Mouse (Mus musculus) lung, adult 18-20 months (tissue): ENCODE data around the gene Nkiras2.
A peak's percentile ranks its signal among the peaks of the same experiment; 100 is the strongest.
"Not testable (repeated sequence)": the region's sequence is repeated elsewhere in the genome, so short reads cannot be mapped to it uniquely, and the experiment has no call there.

Source experiments
- DNase-seq, 2 experiments: peaks; one replicate each; pipeline ENCODE4 v3.0.0; 2022; ENCODE audit warnings: mixed read lengths in 2 of 2

Gene Nkiras2

DNA sequence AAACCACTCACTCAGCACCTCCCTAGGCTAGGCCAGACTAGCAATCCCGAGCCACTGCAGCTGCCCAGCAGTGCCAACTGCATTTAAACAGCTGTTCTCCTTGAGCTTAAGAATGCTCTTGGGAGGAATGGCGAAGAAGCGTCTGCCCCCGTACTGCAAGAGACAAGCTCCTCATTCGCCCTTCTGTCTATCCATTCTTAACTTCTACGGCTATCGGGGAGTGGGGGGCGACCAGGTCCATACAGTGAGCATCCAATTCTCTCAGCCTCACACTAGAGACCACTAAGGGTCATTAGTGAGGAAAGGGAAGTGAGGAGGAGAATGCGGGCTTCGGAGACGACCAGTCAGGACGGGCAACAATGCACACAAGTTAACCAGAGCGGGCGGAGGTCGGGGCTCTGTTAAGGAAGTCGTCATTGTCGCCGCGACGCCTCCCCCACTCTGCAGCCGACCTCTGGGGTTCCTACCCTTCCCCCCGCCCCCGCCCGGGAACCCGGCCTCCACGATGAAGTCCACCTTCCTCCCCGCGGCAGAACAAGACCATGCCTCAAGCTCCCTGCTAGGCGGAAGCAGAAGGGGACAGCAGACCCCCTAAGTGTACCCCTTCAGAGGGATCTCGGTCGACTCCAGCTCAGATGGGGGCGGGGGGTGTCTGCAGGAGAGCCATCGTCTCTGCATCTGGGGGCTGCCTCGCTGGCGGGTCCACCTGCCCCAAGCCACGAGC is at the start of gene Nkiras2:
Gene Nkiras2 (plus strand): TSS at position 484 of the 724 bp plus-strand sequence.
- peak; percentile 63 to 73 for DNase-seq

DNA sequence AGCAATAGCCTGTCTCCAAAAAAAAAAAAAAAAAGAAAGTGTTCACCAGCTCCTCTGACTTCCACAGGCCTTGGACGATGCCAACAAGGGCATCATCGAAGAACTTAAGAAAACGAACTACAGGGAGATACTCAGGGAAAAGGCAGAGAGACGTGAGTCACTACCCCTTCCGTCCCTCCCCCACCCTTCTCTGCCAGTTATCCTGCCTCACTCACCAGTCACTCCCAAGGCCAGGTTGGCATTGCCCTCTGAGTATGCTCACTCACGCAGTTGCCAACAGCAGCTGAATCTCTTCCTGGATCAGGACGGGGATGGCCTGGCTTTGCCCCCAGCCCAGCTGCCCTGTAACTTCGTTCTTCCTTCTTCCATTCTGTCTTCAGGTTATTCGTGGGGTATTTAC is 49.3 kb upstream of the Nkiras2 start:
- no peak for DNase-seq

DNA sequence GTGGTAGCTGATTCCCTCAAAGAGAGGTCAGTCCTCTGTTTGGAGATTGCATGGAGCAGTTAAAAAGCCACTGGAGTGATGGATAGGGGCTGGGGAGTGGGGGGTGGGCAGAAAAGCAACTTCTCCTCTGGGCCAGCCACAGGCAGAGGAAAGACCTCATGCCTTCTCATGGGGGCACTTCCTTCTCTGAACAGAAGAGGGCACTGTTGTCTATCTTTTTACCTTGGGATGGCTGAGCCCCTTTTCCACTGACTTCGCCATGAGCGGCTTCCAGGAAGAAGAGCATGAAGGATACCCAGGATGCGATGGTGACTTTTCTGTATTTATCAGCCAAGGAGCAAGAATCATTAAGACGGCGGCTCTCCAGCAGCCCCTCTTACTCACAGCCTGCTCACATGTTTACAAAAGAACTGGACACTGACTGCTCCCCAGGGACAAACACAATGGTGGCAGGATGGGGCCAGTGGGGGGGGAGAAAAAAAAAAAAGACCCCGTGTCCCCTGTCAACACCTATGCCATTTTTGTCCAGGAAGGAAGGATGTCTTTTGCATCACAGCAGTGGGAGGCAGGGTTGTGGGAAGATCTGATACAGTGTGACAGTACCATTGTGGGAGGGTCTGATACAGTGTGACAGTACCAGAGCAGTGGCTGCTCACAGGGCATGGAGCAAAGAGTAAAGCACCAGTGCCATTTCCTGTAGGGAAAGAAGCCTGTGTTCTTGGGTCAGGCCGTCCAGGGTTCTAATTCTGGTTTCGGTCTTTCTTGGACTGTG is 48.4 kb upstream of the Nkiras2 start:
- DNase-seq: peak; percentile 59 to 77

DNA sequence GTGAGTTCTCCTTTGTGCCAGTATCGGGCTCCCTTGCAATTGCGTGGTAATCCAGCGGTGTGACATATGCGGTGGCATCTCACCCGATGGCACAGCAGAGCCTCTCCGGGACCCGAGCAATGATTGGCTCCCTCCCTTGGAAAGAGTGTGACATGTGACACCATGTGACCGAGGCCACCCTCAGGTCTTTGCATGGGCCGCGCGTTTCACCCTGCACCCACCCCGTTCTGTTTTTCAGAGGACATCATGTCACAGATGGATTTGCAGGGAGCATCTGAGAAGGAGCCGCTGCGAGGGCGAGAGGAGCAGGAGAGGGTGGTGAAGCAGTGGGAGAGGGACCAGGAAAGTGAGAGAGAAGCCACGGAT is 47.9 kb upstream of the Nkiras2 start:
- no peak for DNase-seq

DNA sequence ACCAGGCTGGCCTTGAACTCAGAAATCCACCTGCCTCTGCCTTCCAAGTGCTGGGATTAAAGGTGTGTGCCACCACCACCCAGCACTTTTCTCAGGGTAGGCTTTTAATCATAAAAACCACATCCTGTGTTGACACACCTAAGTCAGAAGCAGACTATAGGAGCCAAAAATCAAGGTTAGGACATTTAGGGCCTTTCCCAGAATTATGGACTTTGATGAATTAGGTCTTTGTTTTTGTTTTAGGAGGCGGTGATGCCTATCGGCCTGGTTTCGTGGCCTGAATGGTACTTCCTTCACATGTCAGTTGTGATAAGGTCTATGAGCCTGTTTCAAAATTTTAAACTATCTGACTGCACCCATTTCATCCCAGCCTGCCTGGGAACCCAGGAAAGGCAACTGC is 44.9 kb upstream of the Nkiras2 start:
- DNase-seq: no peak

DNA sequence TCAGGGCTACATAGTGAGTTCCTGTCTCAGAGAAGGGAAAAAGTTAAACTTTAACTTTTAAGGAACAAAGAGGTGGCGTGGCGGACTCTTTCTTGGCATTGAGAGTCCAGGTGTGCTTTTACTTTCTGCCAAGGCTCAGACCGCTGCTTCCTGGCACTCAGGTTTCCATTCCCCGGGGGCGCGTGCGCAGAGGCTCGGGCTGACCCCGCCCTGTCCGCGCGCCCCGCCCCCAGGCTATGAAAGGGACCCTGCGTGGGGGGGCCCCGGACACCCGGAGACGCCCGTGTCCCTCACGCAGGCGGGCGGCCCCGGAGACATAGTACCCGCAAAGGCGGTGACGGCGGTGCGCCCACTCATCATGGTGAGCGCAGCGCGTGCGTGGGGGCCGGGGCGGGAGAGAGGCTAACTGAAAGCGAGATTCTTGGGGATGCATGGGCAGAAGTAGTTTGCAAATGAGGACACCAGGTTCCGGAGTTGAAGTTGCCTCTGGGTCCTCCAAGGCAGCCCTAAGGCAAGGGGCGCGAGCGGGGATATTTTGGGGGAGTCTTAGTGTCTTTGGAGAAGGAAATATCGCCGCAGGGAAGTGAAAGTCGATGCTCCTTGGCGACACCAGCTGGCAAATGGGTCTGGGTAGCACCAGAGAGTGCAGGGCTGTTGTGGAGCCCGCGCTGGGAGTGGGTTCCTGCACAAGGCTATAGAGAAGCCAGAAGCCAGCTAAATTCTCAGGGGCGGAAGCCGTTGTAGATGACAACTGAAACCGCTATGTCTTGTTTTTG is 44.1 kb upstream of the Nkiras2 start, which contains the start of gene Cnp:
Gene Cnp (plus strand): TSS at position 197 of the 776 bp plus-strand sequence.
- peak; percentile 83 to 86 for DNase-seq

DNA sequence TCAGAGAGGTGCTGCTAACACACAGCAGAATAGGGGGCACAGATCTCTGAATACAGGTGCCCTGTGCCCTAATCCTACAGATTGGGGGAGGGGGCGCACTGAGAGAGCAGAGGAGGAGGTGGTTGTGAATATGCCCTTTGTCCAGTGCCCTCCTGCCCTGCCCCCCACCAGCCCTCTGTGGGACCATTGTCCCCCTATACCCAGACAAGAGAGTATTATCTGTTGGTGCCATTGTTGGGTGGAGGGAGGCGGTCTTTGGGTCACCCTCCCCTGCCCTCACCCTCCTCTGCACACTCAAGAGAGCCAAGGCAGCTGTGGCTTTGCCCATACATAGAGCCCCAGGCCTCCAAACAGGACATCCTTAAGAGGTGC is 43.6 kb upstream of the Nkiras2 start:
- no peak for DNase-seq

DNA sequence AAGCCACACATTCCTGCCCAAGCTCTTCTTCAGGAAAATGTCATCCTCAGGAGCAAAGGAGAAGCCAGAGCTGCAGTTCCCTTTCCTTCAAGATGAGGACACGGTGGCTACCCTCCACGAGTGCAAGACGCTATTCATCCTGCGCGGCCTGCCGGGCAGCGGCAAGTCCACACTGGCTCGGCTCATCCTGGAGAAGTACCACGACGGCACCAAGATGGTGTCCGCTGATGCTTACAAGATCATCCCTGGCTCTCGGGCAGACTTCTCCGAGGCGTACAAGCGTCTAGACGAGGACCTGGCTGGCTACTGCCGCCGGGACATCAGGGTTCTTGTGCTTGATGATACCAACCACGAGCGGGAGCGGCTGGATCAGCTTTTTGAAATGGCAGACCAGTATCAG is 42.8 kb upstream of the Nkiras2 start:
- DNase-seq: no peak

DNA sequence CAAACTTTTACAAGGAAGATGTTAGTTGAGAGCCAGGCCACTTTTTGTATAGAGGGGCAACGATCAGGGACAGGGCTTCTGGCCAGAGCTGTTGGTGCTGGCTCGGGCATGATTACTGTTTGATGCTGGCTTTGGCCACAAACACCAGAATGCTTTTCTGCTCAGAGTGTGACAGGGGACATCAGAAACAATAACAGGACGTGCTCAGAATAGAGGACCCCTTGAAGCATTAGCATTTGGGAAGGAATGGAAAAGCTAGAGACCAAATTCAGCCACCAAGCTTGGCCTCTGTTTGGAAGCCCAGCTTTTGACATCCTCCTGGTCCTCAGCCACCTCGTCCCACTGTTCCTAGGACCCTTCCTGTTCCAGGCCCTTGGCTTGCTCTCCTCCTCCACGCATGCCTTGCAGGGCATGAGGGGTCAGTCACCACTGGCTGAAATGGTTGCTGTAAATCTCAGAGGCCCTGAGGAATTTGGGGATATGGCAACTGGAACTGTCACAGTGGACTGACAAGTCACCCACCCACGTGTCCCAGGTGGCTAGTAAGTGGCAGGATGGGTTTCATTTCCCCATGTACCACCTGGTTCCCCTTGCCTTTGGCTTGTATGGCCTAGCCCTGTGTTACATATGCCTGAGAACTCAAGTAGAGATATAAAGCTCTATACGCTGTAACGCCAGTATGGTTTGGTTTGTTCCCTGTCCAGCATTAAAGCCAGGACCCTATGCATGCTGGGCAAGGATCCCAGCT is 41.0 kb upstream of the Nkiras2 start:
- no peak for DNase-seq

DNA sequence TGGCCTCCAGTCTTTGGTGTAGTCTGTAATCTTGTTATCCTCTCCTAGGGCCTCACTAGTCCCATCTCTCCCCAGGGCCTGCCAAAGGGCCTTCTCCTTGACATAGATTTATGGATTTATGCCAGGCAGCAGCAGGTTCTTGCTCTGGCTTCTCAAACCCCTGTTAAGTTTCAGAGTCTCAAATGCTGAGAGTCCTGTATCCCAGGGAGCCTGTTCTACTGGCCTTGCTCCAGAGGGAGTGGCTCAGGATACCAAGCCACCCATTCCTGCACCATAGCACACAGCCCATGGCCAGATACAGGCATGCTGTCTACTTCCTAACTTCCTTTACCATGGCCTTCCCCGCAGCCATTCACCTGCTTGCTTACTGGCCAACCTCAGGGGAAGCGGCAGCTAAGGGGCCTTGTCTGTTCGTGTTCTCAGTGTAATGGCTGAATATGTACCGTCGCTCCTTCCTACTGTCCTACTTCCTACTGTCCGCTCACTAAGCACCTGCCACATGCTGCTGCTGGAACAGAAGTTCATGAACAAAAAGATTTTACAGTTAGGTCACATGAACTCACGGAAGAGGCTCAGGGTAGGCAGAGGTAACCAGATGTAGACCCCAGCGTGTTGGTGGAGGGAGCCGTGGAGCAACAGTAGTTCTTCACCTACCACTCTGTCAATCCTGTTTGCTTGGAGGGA is 39.8 kb upstream of the Nkiras2 start:
- no peak for DNase-seq

DNA sequence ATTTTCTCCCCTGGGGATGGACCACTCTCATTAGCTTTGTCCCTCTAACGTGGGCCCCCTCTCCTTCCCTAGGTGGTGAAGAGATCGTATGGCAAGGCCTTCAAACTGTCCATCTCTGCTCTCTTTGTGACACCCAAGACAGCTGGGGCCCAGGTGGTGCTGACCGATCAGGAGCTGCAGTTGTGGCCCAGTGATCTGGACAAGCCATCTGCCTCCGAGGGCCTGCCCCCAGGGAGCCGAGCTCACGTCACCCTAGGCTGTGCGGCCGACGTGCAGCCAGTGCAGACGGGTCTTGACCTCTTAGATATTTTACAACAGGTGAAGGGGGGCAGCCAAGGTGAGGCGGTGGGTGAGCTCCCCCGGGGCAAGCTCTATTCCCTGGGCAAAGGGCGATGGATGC is 38.8 kb upstream of the Nkiras2 start:
- DNase-seq: no peak

DNA sequence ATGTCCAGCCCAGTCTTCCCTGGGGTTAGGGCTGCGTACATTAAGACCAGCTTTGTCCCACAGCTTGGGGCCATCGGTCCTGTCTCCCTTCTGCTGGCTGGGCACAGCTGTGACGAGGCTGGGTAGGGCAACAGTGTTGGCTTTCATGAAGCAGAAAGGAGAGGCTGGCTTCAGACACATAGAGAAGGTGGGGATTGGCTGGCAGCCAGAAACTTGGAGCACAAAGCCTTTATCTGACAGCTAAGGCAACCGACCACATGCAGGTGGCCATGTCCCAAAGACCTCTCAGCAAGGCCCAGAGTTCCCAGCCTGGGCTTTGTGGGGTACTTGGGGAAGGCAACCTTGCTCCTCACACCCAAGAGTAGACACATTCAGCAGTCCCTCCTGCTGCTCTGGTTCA is 37.3 kb upstream of the Nkiras2 start:
- peak in 1 of 2 experiments; percentile 51 for DNase-seq

DNA sequence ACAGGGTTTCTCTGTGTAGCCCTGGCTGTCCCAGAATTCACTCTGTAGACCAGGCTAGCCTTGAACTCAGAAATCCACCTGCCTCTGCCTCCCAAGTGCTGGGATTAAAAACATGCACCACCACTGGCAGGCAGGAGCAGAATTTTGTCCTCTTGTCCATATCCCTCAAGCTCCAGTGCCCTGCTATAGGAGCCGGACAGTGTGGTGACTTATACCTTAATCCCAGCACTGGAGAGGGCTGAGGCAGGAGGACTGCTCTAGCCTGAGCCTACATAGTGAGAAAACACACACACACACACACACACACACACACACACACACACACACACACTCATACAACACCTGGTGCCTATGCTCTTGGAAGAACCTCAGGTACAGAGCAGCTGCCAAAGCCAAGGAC is 36.6 kb upstream of the Nkiras2 start:
- not testable (repeated sequence) for DNase-seq

DNA sequence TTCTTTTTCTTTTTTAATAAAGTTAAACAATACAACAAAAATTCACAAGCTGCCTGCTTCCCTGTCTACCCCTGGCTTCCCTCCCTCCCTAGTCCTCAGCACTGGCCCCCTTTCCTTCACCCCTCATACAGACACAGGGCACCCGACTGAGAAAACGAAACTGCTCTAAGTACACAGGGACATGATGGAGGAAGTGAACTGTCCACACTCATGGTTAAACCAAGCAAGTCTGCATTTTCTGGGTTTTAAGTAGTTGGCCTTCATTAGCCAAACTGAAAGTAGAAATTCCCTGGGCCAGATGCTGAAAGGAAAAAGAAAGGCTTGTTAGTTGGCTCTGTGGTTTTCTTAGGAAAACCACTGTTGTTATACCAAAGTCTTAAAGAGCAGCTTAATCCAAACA is 36.2 kb upstream of the Nkiras2 start:
- DNase-seq: no peak

DNA sequence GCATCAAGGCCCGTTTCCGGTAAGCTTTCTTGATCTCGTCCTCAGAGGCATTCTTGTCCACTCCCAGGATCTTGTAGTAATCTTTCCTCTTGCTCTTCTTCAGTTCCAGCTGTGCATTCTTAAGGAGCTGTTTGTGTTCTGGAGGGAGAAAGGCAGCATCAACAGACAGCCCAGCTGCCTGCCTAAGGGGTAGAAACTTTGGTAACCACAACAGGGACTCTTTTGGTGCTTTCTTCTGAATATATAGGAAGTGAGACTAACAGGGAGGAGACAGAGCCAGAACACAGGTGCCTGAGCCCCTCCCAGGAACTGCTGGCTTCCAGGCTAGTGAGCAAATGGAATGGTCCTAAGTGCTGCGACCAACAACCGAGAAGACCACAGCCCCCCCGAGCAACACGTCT is 34.5 kb upstream of the Nkiras2 start:
- no peak for DNase-seq

DNA sequence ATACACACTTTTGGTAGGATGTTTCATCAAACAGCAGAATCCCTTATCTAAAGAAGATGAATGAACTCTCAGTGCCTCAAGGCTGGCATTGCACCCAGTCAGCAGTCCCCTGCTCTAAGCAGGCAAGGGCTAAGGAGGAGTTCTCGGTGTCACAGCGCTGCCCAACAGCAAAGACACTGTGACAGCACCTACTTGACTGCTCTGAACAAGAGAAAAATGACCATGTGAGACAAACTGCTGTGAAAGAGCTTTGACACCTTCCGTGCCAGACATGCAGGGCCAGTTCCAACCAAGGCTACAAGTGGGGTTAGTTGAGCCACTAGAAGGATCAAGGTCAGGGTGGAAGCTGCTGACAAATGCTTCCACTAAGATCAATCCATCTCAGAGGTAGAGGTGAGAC is 33.9 kb upstream of the Nkiras2 start:
- DNase-seq: no peak

DNA sequence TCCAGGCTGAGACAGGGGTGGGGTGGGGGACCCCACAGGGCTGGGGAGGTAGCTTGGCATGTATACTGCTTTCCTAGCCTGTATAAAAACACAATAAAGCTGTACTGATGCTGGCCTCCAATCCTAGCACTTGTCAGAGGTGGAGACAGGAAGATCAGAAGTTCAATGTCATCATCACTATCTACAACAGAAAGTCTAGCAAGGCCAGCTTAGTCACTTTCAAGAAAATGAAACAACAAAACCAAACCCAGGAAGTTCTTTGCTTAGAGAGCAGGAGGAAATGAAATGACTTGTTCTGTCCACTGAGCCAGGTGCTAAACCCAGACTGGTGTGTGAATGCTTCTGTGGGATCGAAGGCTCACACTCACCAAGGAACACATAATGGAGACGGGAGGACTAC is 30.6 kb upstream of the Nkiras2 start:
- no peak for DNase-seq

DNA sequence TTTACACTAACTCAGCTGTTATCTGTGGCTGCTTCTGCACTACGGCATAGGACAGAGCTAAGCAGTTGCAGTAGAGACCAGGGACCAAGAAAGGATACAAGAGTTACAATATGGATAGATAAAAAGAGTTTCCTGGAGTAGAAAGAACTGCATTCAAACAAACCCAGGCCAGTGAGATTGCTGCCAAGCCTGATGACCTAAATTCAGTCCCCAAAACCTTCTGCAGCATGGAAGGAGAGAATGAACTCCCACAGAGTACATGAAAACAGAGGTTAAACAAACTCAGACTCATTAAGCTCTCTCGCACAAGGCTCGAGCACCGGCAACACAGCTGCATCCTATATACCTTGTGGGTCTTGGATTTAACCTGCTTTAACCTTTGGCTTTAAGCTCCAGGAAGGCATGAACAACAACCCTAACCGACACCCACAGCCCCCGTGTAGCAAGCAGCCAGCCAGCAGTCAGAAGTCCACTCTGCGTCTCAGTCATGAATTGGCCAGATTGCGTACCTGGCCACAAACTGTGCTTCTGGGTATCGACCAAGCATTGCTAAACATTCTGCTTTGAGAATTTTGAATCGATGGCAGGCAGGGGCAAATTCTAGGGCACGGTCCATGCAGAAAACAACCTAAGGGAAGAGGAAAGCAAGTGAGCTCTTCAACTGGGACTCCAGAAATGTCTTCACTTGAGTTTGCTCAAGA is 26.5 kb upstream of the Nkiras2 start:
- no peak for DNase-seq

DNA sequence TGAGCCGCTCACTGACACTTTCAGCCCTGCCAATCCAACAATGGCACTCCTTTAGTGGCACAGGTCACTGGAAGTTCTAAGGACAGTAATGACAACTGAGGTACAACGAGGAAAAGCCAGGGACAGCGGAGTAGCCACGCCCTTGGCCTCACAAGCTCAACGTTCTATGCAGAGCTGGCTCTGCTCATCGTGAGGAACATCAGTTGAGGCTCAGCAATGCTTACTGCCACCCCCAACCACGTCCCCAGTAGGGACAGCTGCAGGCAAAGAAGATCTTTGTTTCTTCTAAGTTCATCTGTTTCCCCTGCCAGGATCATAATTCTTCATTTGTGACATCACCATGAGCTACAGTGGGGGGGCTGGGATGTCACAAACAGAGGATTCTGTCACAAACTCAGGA is 24.4 kb upstream of the Nkiras2 start:
- DNase-seq: no peak

DNA sequence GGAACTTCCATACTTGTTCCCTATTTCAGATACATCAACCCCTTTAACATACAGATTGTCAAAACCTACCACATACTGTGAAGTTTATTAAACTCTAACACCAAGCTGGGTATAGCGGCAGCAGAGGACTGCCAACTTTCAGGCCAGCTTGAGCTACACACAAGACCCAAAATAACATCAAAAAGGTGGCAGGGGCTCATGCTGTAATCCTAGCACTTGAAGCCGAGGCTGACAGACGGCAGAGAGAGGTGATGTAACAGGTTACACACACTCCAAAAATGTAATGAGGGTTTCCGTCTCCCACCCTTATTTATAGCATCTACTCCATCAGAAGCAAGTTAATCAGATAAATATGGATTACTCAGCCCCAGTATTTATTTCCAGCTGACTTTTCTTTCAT is 23.5 kb upstream of the Nkiras2 start:
- no peak for DNase-seq

DNA sequence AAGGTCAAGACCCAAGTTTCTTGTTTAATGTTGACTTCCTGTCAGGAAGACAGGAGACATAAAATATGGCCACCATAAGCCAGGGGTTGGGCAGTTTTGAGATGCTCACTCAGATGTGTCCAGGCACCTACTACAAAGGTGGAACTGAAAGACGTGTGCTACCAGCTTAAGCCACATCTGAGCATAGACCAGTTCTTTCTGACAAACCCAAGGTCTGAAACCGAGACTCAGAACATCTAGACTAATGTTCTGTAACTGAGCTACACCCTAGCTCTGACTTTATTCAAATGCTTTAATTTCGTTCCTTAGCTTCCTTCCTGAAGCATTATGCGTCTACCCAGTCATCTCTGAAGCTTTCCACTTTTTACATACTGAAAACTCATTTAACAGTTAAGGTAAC is 21.0 kb upstream of the Nkiras2 start:
- DNase-seq: no peak

DNA sequence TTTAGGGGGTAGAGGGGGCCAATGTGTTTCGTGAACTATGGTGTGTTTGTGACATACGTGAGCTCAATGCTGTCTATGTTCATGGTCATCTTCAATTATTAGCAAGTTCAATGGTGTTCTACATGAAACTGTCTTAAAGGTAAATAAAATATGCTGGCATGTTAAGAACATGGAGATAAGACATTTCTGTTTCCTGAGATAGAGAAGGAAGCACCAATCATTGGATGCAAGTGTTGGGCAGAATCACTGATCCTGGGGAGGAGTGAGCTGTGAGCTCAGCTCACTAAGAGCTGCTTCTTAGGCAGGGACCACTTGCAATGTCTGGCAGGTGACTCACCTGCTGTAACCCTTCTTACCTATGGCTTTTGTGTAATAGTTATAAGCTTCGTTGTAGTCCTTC is 17.7 kb upstream of the Nkiras2 start:
- no peak for DNase-seq
